Mouse (Mus musculus) midbrain, embryonic 14.5 days (tissue): ENCODE measurements around the gene Selplg. TPM values are rescaled to one million over a fixed set of nuclear protein-coding genes. Genes with fewer than 3 reads are reported as not detected.

Source experiments
- polyA plus RNA-seq: library from polyadenylated mRNA; unstranded; fragments of >200 nt; fragmentation: Nextera tagmentation; extraction: Ambion mirVana; gene quantifications from 2 replicates; pipeline ENCODE4 v1.2.1, GENCODE M21; 2014

The Selplg gene
- polyA plus RNA-seq, 1 experiment from 2014 or later: 2.6 TPM

Other genes starting within 250 kb of the Selplg start
- gene Cmklr1, start 182.2 kb downstream of the Selplg start, polyA plus RNA-seq: 1.2 and 2.1 TPM in 2 replicates
- gene 1700069L16Rik, start 107.9 kb downstream of the Selplg start, polyA plus RNA-seq: not detected in 2 replicates
- 6.7 TPM in 2 replicates for gene Ficd, start 96.8 kb downstream of the Selplg start, polyA plus RNA-seq
- gene Sart3, start 60.1 kb downstream of the Selplg start, polyA plus RNA-seq: 36.4 and 40.1 TPM in 2 replicates
- 87.6 and 92.2 TPM in 2 replicates for gene Iscu, start 59.9 kb downstream of the Selplg start, polyA plus RNA-seq
- 1.00 and 3.2 TPM in 2 replicates for gene Tmem119, start 32.1 kb downstream of the Selplg start, polyA plus RNA-seq
- 133 and 201 TPM in 2 replicates for gene Coro1c, start 76.1 kb upstream of the Selplg start, polyA plus RNA-seq
- 15.5 and 22.4 TPM in 2 replicates for gene Ssh1, start 161.2 kb upstream of the Selplg start, polyA plus RNA-seq
- gene Dao, start 171.1 kb upstream of the Selplg start, polyA plus RNA-seq: not detected in 2 replicates
- gene Usp30, start 232.8 kb upstream of the Selplg start, polyA plus RNA-seq: 16.3 and 20.0 TPM in 2 replicates